Mouse (Mus musculus): Measurements from ENCODE around the gene Serp2. TPM values are rescaled to one million over a fixed set of nuclear protein-coding genes. Genes with fewer than 3 reads are reported as not detected.

Gene Serp2
- polyA plus RNA-seq, 1 experiment from 2014 or later: 5.1 TPM

DNA sequence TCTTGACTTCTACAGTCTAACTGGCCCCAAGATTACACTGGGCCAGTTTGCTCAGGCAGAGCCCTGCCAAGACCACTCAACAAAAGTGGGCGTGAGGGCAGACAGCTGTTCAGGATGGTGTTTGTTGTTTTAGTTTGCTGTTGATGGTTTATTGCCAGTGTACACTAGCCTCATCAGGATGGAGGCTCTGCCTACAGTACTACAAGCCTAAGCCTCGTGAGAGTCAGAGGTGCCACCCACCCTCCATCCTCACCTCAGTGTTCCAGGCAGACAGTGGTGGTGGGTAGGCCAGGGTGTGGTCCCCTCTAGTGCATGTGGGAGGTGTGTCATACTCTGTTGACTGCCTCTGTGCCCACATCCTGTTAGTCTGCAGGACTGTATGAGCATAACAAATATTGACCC, 23.0 kb upstream of the Serp2 start:
- Histone ChIP-seq H3K27ac (ENCODE audit: low read length) (no peak overlapping the region), H3K4me1 (ENCODE audit: insufficient read depth, low read depth, low read length) (no peaks in the 10 kb centered on the region; the same call in 1 of the 2 replicates), H3K9ac (replicated peaks; ENCODE audit: low read depth) (no peak overlapping the region), H3K4me2 (replicated peaks; ENCODE audit: low read depth, low read length) (no peak overlapping the region), H3K27me3 (replicated peaks; ENCODE audit: insufficient read depth, low read length) (no peaks in the 10 kb centered on the region), H3K9me3 (ENCODE audit: low read length) (no peaks in the 10 kb centered on the region), H3K4me3 (ENCODE audit: low read depth, low read length) (no peak overlapping the region), H3K36me3 (ENCODE audit: insufficient read depth, low read length) (no peaks in the 10 kb centered on the region)
- peak; percentile 51 for ATAC-seq
- DNase-seq (ENCODE audit: low spot score): peak; percentile 66
- no peak for TF ChIP-seq CTCF (IDR thresholded peaks at IDR 0.05)
- no peak for TF ChIP-seq EP300 (IDR thresholded peaks at IDR 0.05)
- 43% methylated on average over 2 of the region's 2 CpGs for WGBS

- WGBS: 44% methylated on average over 2 of the region's 2 CpGs
- Histone ChIP-seq H3K27me3 (replicated peaks; ENCODE audit: insufficient read depth, low read length) (no peaks in the 10 kb centered on the region), H3K27ac (ENCODE audit: low read length) (no peak overlapping the region), H3K4me1 (ENCODE audit: insufficient read depth, low read depth, low read length) (no peaks in the 10 kb centered on the region; the same call in 1 of the 2 replicates), H3K4me2 (replicated peaks; ENCODE audit: low read depth, low read length) (no peak overlapping the region), H3K4me3 (ENCODE audit: low read depth, low read length) (no peak overlapping the region), H3K9me3 (ENCODE audit: low read length) (no peaks in the 10 kb centered on the region), H3K9ac (replicated peaks; ENCODE audit: low read depth) (no peak overlapping the region), H3K36me3 (ENCODE audit: insufficient read depth, low read length) (no peaks in the 10 kb centered on the region)
- no peak for DNase-seq (ENCODE audit: low spot score)
- ATAC-seq: no peak
- no peak for TF ChIP-seq CTCF (IDR thresholded peaks at IDR 0.05)
- no peak for TF ChIP-seq EP300 (IDR thresholded peaks at IDR 0.05)
These were observed 21.2 kb upstream of the Serp2 start for GRCm38 (mm10) chr14:76577840-76578239.

DNA sequence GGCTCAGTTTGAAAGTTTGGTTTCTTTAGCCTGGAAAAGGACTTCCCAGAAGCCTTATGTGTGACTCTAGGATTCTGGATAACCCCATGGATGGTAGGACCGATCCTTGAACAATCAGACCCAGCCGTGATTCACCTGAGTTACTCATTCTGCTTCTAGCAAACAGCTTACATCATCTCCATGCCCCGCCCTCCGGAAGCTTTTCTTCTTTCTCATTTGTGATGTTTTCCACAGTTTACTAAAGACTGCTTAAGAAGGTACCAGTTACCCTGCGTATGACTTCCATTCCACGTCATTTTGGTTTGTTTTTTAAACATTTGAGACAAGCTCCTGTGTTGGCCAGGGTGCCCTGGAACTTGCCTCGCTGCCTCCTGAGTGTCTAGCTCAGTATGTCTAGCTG, 13.6 kb upstream of the Serp2 start:
- WGBS: 72% methylated on average over 7 of the region's 7 CpGs
- DNase-seq (ENCODE audit: low spot score): no peak
- Histone ChIP-seq H3K27me3 (replicated peaks; ENCODE audit: insufficient read depth, low read length) (no peaks in the 10 kb centered on the region), H3K4me1 (ENCODE audit: insufficient read depth, low read depth, low read length) (peaks cover 5% of the 10 kb centered on the region; the same call in 1 of the 2 replicates), H3K27ac (ENCODE audit: low read length) (0 out of 2 replicates have a peak overlapping the region, but pooled peaks have one; percentile 33), H3K36me3 (ENCODE audit: insufficient read depth, low read length) (no peaks in the 10 kb centered on the region), H3K4me3 (ENCODE audit: low read depth, low read length) (no peak overlapping the region), H3K9ac (replicated peaks; ENCODE audit: low read depth) (no peak overlapping the region), H3K4me2 (replicated peaks; ENCODE audit: low read depth, low read length) (no peak overlapping the region), H3K9me3 (ENCODE audit: low read length) (no peaks in the 10 kb centered on the region)
- no peak for ATAC-seq
- TF ChIP-seq EP300 (IDR thresholded peaks at IDR 0.05) (no peak), CTCF (IDR thresholded peaks at IDR 0.05) (no peak)

DNA sequence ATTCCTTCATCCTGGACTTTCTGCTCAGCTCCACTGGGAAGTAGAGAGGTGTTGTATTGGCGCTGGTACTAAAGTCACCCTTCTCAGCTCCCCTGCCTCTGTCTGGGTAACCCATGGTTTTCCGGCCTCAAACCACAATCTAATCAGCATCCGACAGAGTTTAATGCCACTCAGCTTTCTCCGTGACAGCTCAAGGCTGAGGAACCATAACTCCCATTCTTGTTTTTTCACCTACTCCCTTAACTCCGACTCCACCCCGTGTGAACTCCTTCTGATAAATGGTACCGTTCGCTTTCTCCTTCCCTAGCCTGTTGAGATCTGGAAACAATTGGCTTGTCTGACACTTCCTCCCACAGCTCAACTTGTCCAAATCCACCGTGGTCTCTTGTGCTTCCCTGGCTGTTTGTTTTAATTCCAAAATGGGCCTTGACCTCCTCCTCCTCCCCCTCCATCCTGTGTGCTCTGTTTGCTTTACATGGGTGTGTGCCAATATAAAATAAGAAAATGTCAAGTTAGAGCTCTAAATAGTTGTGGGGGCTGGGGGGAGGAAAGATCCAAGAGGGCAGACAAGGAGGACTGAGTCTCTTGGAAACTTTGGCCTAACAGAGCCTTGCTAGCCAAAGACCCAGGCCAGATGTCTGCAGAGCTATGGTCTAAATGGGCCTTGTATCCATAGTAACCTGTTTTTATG, 12.7 kb upstream of the Serp2 start:
- Histone ChIP-seq H3K27me3 (replicated peaks; ENCODE audit: insufficient read depth, low read length) (no peaks in the 10 kb centered on the region), H3K36me3 (ENCODE audit: insufficient read depth, low read length) (no peaks in the 10 kb centered on the region), H3K4me2 (replicated peaks; ENCODE audit: low read depth, low read length) (no peak overlapping the region), H3K9ac (replicated peaks; ENCODE audit: low read depth) (no peak overlapping the region), H3K4me1 (ENCODE audit: insufficient read depth, low read depth, low read length) (peaks cover 5% of the 10 kb centered on the region; the same call in 1 of the 2 replicates), H3K9me3 (ENCODE audit: low read length) (no peaks in the 10 kb centered on the region), H3K4me3 (ENCODE audit: low read depth, low read length) (no peak overlapping the region), H3K27ac (ENCODE audit: low read length) (peak overlapping the region; percentile 11; the same call in 1 of the 2 replicates)
- peak; percentile 55 for ATAC-seq
- 10% methylated on average over 9 of the region's 9 CpGs for WGBS
- DNase-seq (ENCODE audit: low spot score): peak; percentile 52
- no peak for TF ChIP-seq EP300 (IDR thresholded peaks at IDR 0.05)
- no peak for TF ChIP-seq CTCF (IDR thresholded peaks at IDR 0.05)

GRCm38 (mm10) chr14:76568548-76568947, 11.9 kb upstream of the Serp2 start:
- Histone ChIP-seq H3K4me3 (ENCODE audit: low read depth, low read length) (no peak overlapping the region), H3K27ac (ENCODE audit: low read length) (no peak overlapping the region), H3K27me3 (replicated peaks; ENCODE audit: insufficient read depth, low read length) (no peaks in the 10 kb centered on the region), H3K4me2 (replicated peaks; ENCODE audit: low read depth, low read length) (no peak overlapping the region), H3K4me1 (ENCODE audit: insufficient read depth, low read depth, low read length) (peaks cover 5% of the 10 kb centered on the region; the same call in 1 of the 2 replicates), H3K36me3 (ENCODE audit: insufficient read depth, low read length) (no peaks in the 10 kb centered on the region), H3K9me3 (ENCODE audit: low read length) (no peaks in the 10 kb centered on the region), H3K9ac (replicated peaks; ENCODE audit: low read depth) (no peak overlapping the region)
- TF ChIP-seq EP300 (IDR thresholded peaks at IDR 0.05) (no peak), CTCF (IDR thresholded peaks at IDR 0.05) (no peak)
- ATAC-seq (no peak), DNase-seq (ENCODE audit: low spot score) (no peak)
- 65% methylated on average over 9 of the region's 9 CpGs for WGBS

DNA sequence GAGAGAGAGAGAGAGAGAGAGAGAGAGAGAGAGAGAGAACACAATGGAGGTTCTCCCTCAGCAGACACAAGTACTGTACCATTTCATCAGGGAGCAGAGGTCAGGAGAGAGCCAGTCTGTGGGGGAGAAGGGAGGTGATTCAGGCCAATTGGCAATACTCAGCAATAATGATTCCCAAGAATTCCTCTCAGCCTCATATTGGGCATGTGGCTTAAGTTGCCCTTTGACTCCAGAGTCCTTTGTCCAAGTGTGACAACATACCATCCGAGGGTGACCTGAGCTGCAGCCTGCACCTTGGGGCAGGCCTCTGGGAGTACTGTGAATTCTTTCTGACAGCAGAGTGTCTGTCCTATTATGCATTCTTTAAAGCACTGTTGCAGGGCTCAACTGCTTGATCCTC, 10.6 kb upstream of the Serp2 start:
- Histone ChIP-seq H3K36me3 (ENCODE audit: insufficient read depth, low read length) (no peaks in the 10 kb centered on the region), H3K4me3 (ENCODE audit: low read depth, low read length) (no peak overlapping the region), H3K9me3 (ENCODE audit: low read length) (no peaks in the 10 kb centered on the region), H3K4me2 (replicated peaks; ENCODE audit: low read depth, low read length) (no peak overlapping the region), H3K27ac (ENCODE audit: low read length) (no peak overlapping the region), H3K4me1 (ENCODE audit: insufficient read depth, low read depth, low read length) (peaks cover 5% of the 10 kb centered on the region; the same call in 1 of the 2 replicates), H3K27me3 (replicated peaks; ENCODE audit: insufficient read depth, low read length) (no peaks in the 10 kb centered on the region), H3K9ac (replicated peaks; ENCODE audit: low read depth) (no peak overlapping the region)
- 88% methylated on average over 1 of the region's 1 CpGs for WGBS
- TF ChIP-seq CTCF (IDR thresholded peaks at IDR 0.05) (no peak), EP300 (IDR thresholded peaks at IDR 0.05) (no peak)
- ATAC-seq (no peak), DNase-seq (ENCODE audit: low spot score) (no peak)
